Mouse (Mus musculus): ENCODE data around the gene Slc50a1. TPM values are rescaled to one million over a fixed set of nuclear protein-coding genes. Genes with fewer than 3 reads are reported as not detected.

The Slc50a1 gene
- polyA plus RNA-seq, 1 experiment from 2014 or later, result 17.8 TPM

DNA sequence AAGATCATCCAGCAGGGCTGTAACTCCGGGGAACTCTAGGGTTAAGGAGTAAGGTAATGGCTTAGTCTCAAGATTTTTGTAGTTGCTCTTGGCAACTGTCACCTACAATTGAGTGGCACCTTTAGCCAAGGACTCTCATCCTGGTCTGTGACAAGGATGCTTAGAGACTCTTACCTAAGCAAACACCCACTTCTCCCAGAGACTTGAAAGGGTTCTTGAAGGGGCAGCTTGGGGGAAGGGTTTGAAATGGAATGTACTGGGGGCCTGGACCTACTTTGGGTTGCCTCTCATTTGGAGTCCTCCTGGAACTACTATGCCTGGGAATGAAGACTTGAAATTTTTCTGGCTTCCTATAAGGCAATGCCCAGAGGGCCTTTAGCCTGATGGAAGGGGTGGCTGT lies 52.1 kb downstream of the Slc50a1 start:
- peaks cover 62% of the 10 kb centered on the region for H3K27me3 ChIP-seq
- no peak for ATAC-seq (ENCODE audit: insufficient read depth)
- no peak overlapping the region for H3K9ac ChIP-seq
- no peaks in the 10 kb centered on the region for H3K36me3 ChIP-seq (replicated peaks)
- H3K4me3 ChIP-seq (replicated peaks), result no peak overlapping the region
- 55% methylated on average over 1 of the region's 1 CpGs for WGBS (ENCODE audit: insufficient replicate concordance)
- H3K4me2 ChIP-seq, result no peak overlapping the region
- no peak overlapping the region for H3K27ac ChIP-seq (replicated peaks)
- H3K4me1 ChIP-seq (replicated peaks), result peaks cover 24% of the 10 kb centered on the region
- H3K9me3 ChIP-seq (replicated peaks), result no peaks in the 10 kb centered on the region

MicroRNA genes within 50 kb of the gene (microRNA counts, 519-probe panel; counts per million panel counts)
- not detected for microRNA mmu-miR-92b

Small RNA genes lying within 50 kb of the gene (microRNA-seq; reads per million reads assigned to microRNA genes)
- 69.8 reads per million, percentile 50 among the genes with 10 or more reads in this experiment for gene Mir92b

Other genes starting within 250 kb of the Slc50a1 start
- gene Rusc1, start 177.3 kb downstream of the Slc50a1 start, polyA plus RNA-seq (2015; fragmentation: Nextera tagmentation; extraction: Ambion mirVana), result 3.0 and 4.0 TPM in 2 replicates
- not detected in 2 replicates for gene Gm43738, start 169.5 kb downstream of the Slc50a1 start, polyA plus RNA-seq (2015; fragmentation: Nextera tagmentation; extraction: Ambion mirVana)
- gene Fdps, start 168.6 kb downstream of the Slc50a1 start, polyA plus RNA-seq (2015; fragmentation: Nextera tagmentation; extraction: Ambion mirVana), result 339 and 359 TPM in 2 replicates
- 102 and 104 TPM in 2 replicates for gene Pklr, start 134.4 kb downstream of the Slc50a1 start, polyA plus RNA-seq (2015; fragmentation: Nextera tagmentation; extraction: Ambion mirVana)
- gene Hcn3, start 110.4 kb downstream of the Slc50a1 start, polyA plus RNA-seq (2015; fragmentation: Nextera tagmentation; extraction: Ambion mirVana), result 0.43 and 0.45 TPM in 2 replicates
- gene Clk2, start 105.8 kb downstream of the Slc50a1 start, polyA plus RNA-seq (2015; fragmentation: Nextera tagmentation; extraction: Ambion mirVana), result 8.5 and 10.1 TPM in 2 replicates
- gene Scamp3, start 93.1 kb downstream of the Slc50a1 start, polyA plus RNA-seq (2015; fragmentation: Nextera tagmentation; extraction: Ambion mirVana), result 53.0 and 53.7 TPM in 2 replicates
- 2.4 and 2.9 TPM in 2 replicates for gene Fam189b, start 87.4 kb downstream of the Slc50a1 start, polyA plus RNA-seq (2015; fragmentation: Nextera tagmentation; extraction: Ambion mirVana)
- gene Gba, start 67.6 kb downstream of the Slc50a1 start, polyA plus RNA-seq (2015; fragmentation: Nextera tagmentation; extraction: Ambion mirVana), result 26.1 and 26.2 TPM in 2 replicates
- 1.5 and 2.1 TPM in 2 replicates for gene Thbs3, start 55.4 kb downstream of the Slc50a1 start, polyA plus RNA-seq (2015; fragmentation: Nextera tagmentation; extraction: Ambion mirVana)
- gene Mtx1, start 43.5 kb downstream of the Slc50a1 start, polyA plus RNA-seq (2015; fragmentation: Nextera tagmentation; extraction: Ambion mirVana), result 103 and 104 TPM in 2 replicates
- 0.50 TPM in 1 of 2 replicates, not detected in the other for gene Muc1, start 41.5 kb downstream of the Slc50a1 start, polyA plus RNA-seq (2015; fragmentation: Nextera tagmentation; extraction: Ambion mirVana)
- 116 and 126 TPM in 2 replicates for gene Krtcap2, start 24.6 kb downstream of the Slc50a1 start, polyA plus RNA-seq (2015; fragmentation: Nextera tagmentation; extraction: Ambion mirVana)
- 0.23 and 0.31 TPM in 2 replicates for gene Trim46, start 24.3 kb downstream of the Slc50a1 start, polyA plus RNA-seq (2015; fragmentation: Nextera tagmentation; extraction: Ambion mirVana)
- 45.4 and 54.4 TPM in 2 replicates for gene Dpm3, start 11.2 kb downstream of the Slc50a1 start, polyA plus RNA-seq (2015; fragmentation: Nextera tagmentation; extraction: Ambion mirVana)
- gene Efna1, start 10.6 kb upstream of the Slc50a1 start, polyA plus RNA-seq (2015; fragmentation: Nextera tagmentation; extraction: Ambion mirVana), result 8.9 and 11.2 TPM in 2 replicates
- gene Efna3, start 52.4 kb upstream of the Slc50a1 start, polyA plus RNA-seq (2015; fragmentation: Nextera tagmentation; extraction: Ambion mirVana), result 0.18 and 0.58 TPM in 2 replicates
- gene Efna4, start 67.5 kb upstream of the Slc50a1 start, polyA plus RNA-seq (2015; fragmentation: Nextera tagmentation; extraction: Ambion mirVana), result 0.24 and 0.48 TPM in 2 replicates
- 8.8 and 12.7 TPM in 2 replicates for gene Adam15, start 79.4 kb upstream of the Slc50a1 start, polyA plus RNA-seq (2015; fragmentation: Nextera tagmentation; extraction: Ambion mirVana)
- gene Dcst2, start 91.4 kb upstream of the Slc50a1 start, polyA plus RNA-seq (2015; fragmentation: Nextera tagmentation; extraction: Ambion mirVana), result 0.06 and 0.07 TPM in 2 replicates
- 0.05 TPM in 1 of 2 replicates, not detected in the other for gene Dcst1, start 94.7 kb upstream of the Slc50a1 start, polyA plus RNA-seq (2015; fragmentation: Nextera tagmentation; extraction: Ambion mirVana)
- gene Zbtb7b, start 124.2 kb upstream of the Slc50a1 start, polyA plus RNA-seq (2015; fragmentation: Nextera tagmentation; extraction: Ambion mirVana), result 2.3 and 3.3 TPM in 2 replicates
- gene Lenep, start 132.2 kb upstream of the Slc50a1 start, polyA plus RNA-seq (2015; fragmentation: Nextera tagmentation; extraction: Ambion mirVana), result not detected in 2 replicates
- 14.3 and 16.4 TPM in 2 replicates for gene Flad1, start 141.3 kb upstream of the Slc50a1 start, polyA plus RNA-seq (2015; fragmentation: Nextera tagmentation; extraction: Ambion mirVana)
- gene Cks1b, start 147.8 kb upstream of the Slc50a1 start, polyA plus RNA-seq (2015; fragmentation: Nextera tagmentation; extraction: Ambion mirVana), result 210 and 229 TPM in 2 replicates
- gene Shc1, start 147.9 kb upstream of the Slc50a1 start, polyA plus RNA-seq (2015; fragmentation: Nextera tagmentation; extraction: Ambion mirVana), result 44.8 and 50.6 TPM in 2 replicates
- gene Pygo2, start 159.6 kb upstream of the Slc50a1 start, polyA plus RNA-seq (2015; fragmentation: Nextera tagmentation; extraction: Ambion mirVana), result 10.1 and 10.6 TPM in 2 replicates
- gene Pbxip1, start 166.1 kb upstream of the Slc50a1 start, polyA plus RNA-seq (2015; fragmentation: Nextera tagmentation; extraction: Ambion mirVana), result 7.4 and 8.1 TPM in 2 replicates
- gene Pmvk, start 184.0 kb upstream of the Slc50a1 start, polyA plus RNA-seq (2015; fragmentation: Nextera tagmentation; extraction: Ambion mirVana), result 35.7 and 38.4 TPM in 2 replicates
- gene Kcnn3, start 249.6 kb upstream of the Slc50a1 start, polyA plus RNA-seq (2015; fragmentation: Nextera tagmentation; extraction: Ambion mirVana), result 0.03 and 0.08 TPM in 2 replicates